Mouse (Mus musculus) erythroblast, adult 5-6 weeks (primary cell): ENCODE data around the gene Lpar1. TPM values are rescaled to one million over a fixed set of nuclear protein-coding genes. Genes with fewer than 3 reads are reported as not detected.
"Not testable (repeated sequence)": the region's sequence is repeated elsewhere in the genome, so short reads cannot be mapped to it uniquely, and the experiment has no call there.

Experiments used
- ATAC-seq: replicated peaks from 2 replicates; pipeline ENCODE4 v1.8.0; 2016; ENCODE audit warnings: moderate number of reproducible peaks, mild to moderate bottlenecking, moderate TSS enrichment, inconsistent platforms; ENCODE audit not compliant: poor library complexity, low FRiP score, severe bottlenecking
- total RNA-seq, 2 experiments: library from RNA; stranded (forward) in 1 of 2; stranded (reverse) in 1 of 2; fragments of 150-400 nt in 1 of 2; fragments of 200-764, 138-1000 nt in 1 of 2; gene quantifications; 2 replicates each; pipeline versions ENCODE4 v1.2.3 to v1.2.4; 2015 to 2017; ENCODE audit warnings: low replicate concordance in 2 of 2

Lpar1 gene
- total RNA-seq, 2 experiments from 2014 or later: 0.17 to 0.58 TPM

DNA sequence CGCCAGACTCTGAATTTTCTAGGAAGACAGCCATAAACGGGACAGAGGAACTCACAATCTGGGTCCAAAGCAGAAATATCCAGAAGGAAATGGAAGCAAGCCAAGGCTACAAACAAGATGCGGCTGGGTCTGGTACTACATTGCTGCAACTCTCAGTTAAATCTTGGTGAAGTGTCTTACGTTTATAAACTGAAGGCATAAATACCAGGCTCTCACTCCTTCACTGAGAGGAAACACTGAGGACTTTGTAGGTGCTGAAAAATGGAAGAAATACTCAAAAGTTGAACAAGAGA is 6.5 kb downstream of the Lpar1 start:
- ATAC-seq: no peak

DNA sequence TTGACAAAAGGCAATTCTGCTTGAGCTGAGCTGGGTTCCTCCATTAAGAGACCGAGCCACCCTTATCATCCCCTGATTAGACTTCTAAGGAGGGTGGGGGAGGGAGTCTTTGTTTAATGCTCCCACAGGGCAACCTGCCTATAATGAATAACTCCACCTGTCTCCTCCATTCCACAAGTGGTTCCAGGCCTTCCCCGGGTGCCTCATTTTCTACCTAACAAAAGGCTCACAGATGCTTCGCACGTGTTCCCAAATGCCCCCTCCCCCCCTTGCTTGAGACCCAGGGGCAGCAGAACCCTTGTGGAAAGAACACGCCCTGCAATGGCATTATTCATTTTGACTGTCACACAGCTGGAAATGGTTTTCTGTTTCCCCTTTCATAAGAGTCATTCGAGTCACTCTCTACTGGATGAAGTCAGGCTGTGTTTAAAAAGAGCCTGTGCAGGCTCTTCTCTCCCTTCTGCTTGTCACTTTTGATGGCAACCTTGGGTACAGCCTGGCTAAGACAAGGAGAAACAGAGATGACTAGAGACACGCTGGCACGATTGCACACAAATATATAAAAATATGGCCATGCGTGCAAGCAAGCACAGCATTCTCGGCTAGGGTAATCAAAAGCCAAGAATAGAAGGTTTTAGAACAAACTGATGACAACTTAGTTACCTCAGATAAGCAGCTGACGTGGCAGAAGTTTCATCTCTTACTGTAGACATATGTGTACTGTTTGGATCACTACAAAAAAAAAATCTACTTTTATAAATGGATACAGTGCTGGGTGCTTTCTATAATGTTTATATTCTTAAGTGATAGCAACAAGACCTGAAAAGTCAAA is 7.0 kb downstream of the Lpar1 start:
- no peak for ATAC-seq

DNA sequence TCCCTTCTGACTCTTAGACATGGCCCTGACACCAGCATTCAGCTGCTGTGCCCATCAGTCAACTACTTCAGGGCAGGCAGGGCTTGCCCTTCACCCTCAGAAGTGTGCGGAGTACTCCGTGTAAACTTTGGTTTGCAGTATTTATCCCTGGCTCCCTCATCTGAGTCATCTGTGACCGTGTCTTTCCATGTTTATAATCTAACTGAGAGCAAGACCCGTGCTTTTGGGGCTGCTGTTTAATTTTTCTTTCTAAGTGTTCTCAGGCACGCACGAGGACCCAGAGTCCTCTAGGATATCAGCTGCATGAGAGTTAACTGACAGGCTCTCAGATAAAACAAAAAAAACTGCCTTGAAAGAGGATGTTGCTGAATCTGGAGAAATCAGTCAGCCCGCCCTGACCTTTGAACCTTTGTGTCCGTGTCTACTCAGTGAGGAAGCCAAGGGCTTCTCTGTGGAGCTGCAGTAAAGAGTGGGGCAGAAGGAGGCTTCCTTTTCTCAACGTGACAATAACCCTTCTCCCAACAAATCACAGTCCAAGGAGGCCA is 7.7 kb downstream of the Lpar1 start:
- ATAC-seq: no peak

DNA sequence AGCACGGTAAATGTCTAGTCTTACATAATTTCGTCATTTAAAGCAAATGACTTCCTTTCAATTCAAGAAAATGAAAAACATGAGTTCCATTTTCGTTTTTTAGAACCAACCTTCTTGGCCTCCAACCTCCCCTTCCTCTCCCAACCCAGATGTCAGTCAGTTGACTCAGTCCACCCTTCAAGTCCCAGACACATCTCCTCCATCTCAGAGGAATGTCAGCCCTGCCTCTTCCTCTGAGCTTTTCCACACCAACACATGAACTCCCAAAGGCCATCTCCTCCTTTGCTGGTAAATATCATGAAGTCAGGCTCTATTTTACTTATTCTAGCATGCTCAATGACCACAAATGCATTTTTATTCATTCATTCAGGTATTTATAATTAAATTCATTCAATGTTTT is 10.5 kb downstream of the Lpar1 start:
- no peak for ATAC-seq

DNA sequence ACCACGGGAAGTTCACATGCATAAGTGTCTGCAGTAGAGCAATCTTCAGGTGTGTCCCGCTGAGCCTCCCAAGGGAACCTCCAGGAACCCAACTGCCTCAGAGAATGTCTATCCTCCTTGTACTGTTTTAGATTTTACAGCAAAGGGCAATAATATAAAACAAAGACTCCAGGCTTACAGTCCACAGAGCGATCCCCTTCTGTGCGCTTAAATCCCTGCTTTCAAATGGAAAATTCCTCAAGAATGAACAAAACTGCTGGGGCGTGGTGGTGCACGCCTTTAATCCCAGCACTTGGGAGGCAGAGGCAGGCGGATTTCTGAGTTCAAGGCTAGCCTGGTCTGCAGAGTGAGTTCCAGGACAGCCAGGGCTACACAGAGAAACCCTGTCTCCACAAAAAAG is 11.0 kb downstream of the Lpar1 start:
- ATAC-seq: not testable (repeated sequence)

DNA sequence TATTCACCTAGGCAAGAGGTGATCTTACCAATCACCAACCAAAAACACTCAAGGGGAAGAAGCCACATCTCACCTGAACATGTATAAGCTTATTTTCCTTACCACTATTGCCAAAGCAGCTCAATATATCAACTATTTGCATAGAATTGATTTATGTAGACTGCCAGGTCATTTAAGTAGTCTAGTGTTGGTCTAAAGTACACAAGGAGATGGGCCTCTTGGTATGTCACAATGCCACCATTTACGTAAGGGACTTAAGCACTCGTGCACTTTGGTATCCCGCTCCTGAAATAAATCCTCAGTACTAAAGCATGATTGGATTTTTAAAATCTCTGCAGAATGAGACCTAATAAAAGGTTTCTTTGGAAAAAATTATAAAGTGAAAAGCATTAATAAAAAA is 12.9 kb downstream of the Lpar1 start:
- no peak for ATAC-seq

DNA sequence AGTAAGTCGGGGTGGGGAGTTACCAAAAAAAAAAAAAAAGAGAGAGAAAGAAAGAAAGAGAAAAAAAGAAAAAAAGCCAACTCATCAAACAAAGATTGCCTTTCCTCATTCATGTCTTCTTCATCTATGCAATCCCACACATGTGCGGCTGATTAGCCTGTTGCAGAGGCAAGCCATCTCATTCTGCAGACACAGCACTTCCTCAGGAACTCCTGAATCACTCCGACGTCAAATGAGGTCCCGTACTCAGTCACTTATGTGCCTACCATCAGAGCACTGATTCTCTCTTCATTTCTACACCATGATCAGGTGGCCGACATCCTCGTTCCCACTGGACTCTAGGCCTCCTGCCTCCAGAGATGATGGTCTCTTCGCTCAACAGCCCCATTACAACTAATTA is 13.3 kb downstream of the Lpar1 start:
- no peak for ATAC-seq

DNA sequence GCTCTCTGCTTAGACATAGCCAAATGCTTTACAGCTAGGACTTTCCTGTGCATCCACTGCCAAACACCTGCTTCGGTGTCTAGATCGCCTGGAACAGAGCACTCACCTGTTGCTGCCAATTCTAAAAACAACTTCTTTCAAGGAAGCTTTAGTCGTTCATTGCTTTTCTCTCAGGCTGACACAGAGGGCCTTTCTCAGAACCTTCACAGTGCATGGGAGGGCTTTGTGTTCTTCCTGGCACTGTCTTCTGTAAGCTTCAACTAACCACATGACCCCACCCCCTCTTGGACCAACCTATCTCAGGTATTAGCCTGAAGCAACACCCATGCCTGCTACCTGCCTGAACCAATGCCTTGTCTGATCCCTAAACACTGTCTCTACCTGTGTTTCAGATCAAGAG is 15.0 kb downstream of the Lpar1 start:
- ATAC-seq: no peak

DNA sequence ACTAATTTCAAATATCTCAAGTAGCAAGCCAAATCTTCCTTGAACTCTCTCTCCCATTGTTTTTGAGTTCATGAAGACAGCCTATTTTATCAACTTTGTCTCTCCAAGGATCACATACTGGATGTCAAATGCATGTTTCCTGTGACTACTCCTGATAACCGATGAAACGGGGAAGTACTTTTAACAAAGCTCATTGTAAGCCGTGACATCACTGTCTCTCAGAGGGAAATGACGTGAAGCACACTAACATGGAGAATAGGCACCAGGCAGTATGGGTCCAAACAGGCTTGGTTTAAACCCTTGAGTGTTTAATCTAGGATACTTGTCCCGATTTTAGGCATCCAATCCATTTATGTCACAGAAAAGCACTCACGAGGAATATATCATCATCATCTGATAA is 17.9 kb downstream of the Lpar1 start:
- no peak for ATAC-seq

DNA sequence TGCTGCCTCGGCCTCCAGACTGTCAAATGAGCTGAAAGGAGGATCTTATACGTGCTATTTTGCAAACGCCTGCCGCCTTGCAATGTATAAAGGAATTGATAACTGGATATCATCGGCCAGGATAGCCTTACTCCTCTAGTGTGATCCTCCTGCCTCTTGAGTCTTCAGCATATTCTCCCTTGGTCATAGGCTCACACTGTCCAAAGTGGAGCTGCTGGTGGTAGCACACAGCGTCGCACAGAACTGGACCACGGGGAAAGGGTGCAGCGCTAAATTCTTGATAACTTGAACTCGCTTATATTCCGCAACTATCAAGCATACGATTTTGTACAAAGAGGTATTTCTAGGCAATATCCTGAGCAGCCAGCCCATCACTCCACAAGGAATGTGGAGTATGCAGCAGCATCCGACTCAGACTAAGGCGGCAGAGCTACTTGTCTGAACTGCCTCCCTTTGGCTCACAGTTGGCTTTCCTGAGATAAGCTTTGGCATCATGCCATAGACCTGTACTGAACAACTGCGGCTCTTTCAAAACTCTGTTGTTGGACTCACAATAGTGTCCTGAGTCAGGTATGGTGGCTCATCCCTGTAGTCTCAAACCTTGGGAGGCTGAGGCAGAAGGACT is 18.9 kb downstream of the Lpar1 start:
- no peak for ATAC-seq

DNA sequence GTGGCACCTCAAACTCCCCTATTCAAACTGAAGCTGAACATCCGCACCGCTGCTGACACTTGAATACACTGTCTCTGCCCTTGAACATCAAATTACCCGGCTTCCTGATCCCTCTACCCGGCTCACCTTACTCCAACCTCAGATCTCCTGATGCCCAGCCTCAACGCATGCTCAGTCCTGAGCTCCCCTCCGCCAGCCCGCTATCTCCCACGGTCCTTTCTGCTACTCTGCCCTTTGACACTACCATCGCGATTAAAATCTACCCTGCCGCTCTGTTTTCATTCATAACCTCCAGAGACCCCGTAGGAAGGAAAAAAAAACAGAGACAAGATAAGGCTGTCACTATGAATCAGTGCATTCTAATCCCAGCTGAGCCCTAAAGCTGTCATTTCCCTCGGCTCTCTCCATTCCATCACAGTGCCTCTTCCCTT is 19.5 kb downstream of the Lpar1 start:
- ATAC-seq: no peak

DNA sequence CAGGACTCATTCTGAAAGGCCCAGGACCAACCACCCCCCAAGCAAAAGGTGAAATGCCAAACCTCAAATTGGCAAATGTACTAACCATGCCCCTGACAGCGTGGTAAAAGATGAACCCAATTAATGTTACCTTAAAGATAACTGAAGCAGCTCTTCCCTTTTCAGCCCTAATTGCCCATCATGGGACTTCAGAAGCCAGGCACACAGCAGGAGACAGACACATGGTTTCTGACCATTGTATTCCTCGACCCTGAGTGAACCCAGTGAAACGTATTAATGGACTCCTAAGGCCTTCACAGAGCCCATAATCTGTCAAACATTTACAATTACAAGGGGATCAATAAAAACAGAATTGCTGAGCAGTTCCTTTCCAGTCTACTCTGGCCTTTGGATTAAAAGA is 20.2 kb downstream of the Lpar1 start:
- no peak for ATAC-seq

DNA sequence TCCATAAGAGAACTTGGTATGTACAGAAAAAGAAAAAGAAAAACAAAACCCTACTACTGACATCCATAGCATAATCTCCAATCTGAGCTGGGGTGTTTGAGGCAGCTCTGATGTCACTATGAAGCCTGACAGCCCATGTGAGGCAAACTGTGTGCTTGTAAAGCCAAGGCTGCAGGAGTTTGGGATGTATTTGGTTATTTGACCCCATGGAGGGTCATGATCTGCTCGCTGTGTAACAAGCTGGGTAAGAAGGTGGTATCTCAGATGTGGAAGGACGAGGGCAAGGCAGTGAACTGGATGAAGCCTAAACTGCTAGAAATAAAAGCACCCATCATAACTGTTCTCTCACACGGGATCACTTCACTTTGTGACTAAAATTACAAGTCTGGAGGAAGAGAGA is 21.4 kb downstream of the Lpar1 start:
- ATAC-seq: no peak

DNA sequence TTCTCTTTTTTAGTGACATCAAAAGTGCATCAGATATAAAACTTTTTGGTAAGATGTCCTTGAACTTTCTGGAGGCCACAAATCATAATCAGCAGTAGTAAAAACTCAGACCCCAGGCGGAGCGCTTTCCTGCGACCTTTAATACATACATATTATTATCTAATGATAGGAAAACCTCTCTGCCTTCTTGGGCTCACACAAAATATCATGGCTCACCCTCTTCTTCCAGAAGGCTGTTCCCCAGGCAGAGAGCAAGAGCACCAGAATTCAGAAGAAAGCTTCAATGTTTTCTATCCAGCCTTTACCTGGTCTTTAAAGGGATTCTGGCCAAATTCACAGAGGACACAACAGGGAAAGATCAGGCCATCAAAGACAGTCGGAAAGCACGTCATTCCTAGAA is 23.0 kb downstream of the Lpar1 start:
- ATAC-seq: no peak

DNA sequence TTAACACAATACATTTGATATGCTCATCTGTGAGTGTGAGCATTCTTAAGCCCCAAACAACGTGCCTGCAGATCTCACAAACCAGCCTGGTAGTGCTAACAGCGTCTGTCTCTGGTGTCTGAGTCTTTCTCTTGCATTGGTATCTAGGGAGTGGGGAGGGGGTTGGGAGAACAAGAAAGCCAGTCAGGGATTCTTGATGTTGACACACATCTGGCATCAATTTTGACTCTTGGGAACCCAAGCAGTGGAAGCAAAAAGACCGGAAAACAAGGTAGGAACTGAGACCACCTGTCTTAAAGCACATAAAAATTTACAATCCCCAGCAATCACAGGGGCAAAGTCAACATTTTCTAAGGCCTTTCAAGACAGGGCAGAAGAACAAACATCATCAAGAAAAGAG is 23.4 kb downstream of the Lpar1 start:
- no peak for ATAC-seq

DNA sequence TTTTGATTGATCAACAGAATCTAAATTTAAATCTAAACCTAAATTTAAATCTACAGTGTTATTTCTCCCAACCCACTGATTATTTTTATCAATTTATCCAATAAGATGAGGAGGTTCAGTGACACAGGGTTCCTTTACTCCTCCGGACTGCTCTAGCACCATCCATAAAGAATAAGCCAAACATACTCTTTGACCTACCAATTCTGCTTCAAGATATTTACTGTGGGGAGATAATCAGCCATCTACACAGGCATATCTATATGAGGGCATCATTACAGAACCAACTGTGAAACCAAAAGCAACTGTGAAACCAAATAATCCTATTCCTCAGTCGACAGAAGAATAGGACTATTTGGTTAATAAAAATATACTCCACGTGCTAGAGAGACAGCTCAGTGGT is 25.8 kb downstream of the Lpar1 start:
- ATAC-seq: no peak

DNA sequence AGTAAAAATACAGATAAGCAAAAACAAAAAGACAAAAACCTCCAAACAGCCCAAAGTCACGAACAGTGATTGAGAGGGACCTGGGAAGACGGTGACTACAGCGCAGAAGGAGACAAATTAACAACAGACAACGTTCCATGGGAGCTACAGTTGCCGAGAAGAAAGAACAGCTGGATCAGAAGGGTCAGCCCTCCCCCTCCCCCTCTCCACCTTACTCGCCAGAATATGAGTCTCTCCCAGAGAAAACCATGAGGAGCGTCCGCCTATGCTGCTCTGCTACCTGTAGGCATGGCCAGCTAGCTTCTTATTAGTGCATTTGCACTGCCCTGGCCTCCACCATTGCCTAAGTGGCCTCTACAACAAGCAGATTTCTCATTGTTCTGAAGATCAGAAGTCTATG is 32.6 kb downstream of the Lpar1 start:
- no peak for ATAC-seq

DNA sequence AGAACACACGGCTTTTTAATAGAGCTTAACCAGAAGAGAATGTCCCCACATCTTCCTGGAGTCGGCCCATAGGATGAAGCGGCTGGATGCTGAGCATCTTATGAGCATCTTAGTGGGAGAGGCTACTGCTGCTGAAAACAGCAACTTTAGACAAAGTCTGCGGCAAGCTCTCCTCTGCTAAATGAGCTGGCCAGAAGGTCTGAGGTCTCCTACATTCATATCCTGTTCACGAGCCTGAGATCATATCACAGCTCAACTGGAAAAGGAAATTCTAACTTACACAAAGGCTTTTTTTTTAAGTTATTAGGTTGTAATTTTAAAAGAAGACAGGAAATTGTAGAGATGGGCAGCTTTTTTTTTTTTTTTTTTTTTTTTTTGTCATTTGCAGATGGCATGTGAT is 33.2 kb downstream of the Lpar1 start:
- ATAC-seq: no peak

DNA sequence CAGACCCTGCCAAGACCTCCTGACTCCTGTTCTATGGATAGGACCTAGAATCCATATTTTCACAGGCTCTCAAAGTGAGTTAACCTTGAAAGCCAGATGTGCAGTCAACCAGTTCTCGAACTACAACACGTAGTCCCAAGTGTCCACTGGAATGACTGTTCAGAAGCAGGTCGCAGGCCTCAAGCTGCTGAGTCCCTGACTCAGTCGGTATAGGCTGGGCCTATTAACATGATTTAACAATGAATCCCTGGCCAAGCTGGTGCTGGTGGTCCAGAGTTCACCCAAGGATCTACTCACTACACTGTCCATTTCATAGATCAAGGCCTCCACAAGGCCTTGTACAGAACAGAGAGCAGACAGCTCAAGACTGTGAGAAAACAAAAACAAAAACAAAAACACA is 33.8 kb downstream of the Lpar1 start:
- ATAC-seq: no peak

DNA sequence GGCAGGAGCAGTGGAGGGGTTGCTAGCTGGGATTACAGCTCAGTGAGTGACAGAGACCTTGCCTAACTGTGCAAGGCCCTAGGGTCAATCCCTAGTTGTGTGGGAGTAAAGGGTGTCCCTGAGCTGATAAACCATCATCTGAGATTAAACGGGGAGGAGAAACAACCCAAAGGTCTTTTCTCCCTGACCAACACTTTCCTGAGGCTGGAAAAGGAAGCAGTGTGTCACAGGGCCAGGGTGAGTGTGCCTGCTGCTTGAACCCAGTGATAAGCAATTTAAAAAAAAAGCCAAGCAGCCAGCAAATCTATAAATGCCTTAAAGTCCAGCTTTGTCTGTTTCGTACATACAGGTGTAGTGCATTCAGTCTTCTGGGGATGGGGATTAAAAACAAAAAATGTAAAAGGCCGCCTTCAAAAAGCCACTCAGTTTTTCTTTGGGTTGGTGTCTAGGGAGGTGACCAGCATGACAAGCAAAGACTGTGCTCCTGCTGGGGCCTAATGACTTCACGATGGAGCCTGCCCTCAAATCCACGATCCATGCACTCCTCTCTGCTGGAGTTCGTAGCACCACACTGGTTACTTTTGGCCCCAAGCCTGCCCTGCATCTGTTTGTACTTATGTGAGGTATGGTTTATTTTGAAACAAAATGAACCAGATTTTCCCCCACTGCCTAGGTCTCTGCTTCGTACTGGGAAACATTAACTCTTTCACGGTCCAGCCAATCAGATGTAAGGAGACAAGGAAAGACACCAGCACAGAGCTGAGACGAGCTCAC is 35.3 kb downstream of the Lpar1 start:
- ATAC-seq: no peak

DNA sequence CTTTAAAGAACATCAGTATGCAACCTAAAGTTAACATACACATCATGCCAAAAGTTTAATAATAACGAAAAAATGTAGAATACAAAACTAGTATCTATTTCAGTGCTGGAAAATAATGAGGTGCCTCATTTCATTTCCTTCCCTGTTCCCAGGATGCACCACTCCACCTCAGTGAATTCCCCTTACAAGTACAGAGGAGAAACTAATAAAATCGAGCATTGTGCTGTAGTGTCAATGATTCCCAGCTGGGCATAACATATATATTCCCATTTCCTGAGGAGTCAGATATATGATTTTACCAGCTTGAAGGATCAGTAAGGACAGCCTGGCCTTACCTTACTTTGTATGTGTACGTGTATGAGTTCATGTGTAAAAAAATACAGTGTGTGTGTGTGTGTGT is 36.9 kb downstream of the Lpar1 start:
- ATAC-seq: no peak
